Mouse (Mus musculus) hindbrain, embryonic 11.5 days (tissue): ENCODE results near the gene Cdhr5. TPM values are rescaled to one million over a fixed set of nuclear protein-coding genes. Genes with fewer than 3 reads are reported as not detected.

Source experiments
- ATAC-seq: fragments of 200-750 bp; cut with Nextera tagmentation; 2 replicates; pipeline ENCODE4 v1.8.0; 2017; ENCODE audit warnings: mild to moderate bottlenecking, moderate TSS enrichment, moderate library complexity; ENCODE audit not compliant: low FRiP score
- DNase-seq: peaks from one replicate; pipeline ENCODE4 v3.0.0-alpha.2; 2015; ENCODE audit warnings: low spot score
- H3K27ac ChIP-seq: fragments of 300-500 bp; sonication (generic); 2 replicates; pipeline ENCODE4 v1.5.1; 2014; ENCODE audit warnings: mild to moderate bottlenecking, low read depth, low read length
- H3K27me3 ChIP-seq: fragments of 300-500 bp; sonication (generic); 2 replicates; pipeline ENCODE4 v1.6.1; 2014; ENCODE audit warnings: mild to moderate bottlenecking, low read length, moderate library complexity, mixed read lengths; ENCODE audit not compliant: control insufficient read depth, insufficient read depth
- H3K36me3 ChIP-seq: fragments of 300-500 bp; sonication (generic); 2 replicates; pipeline ENCODE4 v1.6.1; 2014; ENCODE audit warnings: mild to moderate bottlenecking, low read length, moderate library complexity, mixed read lengths; ENCODE audit not compliant: control insufficient read depth, insufficient read depth
- H3K4me1 ChIP-seq: fragments of 300-500 bp; sonication (generic); replicated peaks from 2 replicates; pipeline ENCODE4 v1.6.1; 2014; ENCODE audit warnings: low read length, mixed read lengths; ENCODE audit not compliant: control insufficient read depth, insufficient read depth
- H3K4me2 ChIP-seq: fragments of 300-500 bp; sonication (generic); replicated peaks from 2 replicates; pipeline ENCODE4 v1.6.1; 2014; ENCODE audit warnings: mild to moderate bottlenecking, low read depth, low read length
- H3K4me3 ChIP-seq: fragments of 300-500 bp; sonication (generic); 2 replicates; pipeline ENCODE4 v1.5.1; 2014; ENCODE audit warnings: low read depth, low read length
- H3K9ac ChIP-seq: fragments of 300-500 bp; sonication (generic); 2 replicates; pipeline ENCODE4 v1.6.1; 2014; ENCODE audit warnings: low read depth, low read length
- H3K9me3 ChIP-seq: fragments of 300-500 bp; sonication (generic); 2 replicates; pipeline ENCODE4 v1.6.1; 2016; ENCODE audit warnings: low read length; ENCODE audit not compliant: control insufficient read depth
- WGBS: fragments of 180-500 bp; shearing (Covaris S2); extraction: QIAGEN DNeasy Blood & Tissue Kit; methylation state at CpG from one replicate; pipeline ENCODE4 v1.1.7; 2014; 5-methylcytosine and 5-hydroxymethylcytosine counted together
- polyA plus RNA-seq: library from polyadenylated mRNA; unstranded; fragments of >200 nt; fragmentation: Nextera tagmentation; extraction: Ambion mirVana; gene quantifications from 2 replicates; pipeline ENCODE4 v1.2.1, GENCODE M21; 2014

Cdhr5 gene
- polyA plus RNA-seq: not detected in 2 replicates

DNA sequence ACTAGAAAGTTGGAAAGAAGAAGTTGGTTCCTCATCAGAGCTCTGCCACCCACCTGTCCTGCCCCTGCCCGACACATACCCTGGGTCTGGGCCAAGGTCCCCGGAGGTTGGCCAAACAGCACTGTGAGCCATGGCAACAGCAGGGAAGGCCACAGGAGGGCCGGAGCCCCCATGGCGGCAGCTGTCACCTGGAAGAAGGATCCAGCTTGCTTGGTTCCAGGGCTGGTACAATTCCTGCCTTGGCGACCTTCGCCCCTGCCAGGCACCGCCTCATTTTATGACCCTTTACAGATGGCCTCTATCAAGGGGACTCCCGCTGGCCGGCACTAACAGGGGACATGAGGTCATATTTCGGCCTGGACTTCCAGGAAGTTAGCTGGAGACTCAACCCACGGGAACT is at the start of gene Cdhr5:
Gene Cdhr5, minus strand, starts transcription at position 241 of the 400 bp plus-strand sequence.
- no peak within 1 kb of the TSS for H3K4me3 ChIP-seq
- DNase-seq (no peak), ATAC-seq (no peak)
- H3K4me2 ChIP-seq: no peak within 1 kb of the TSS
- H3K27me3 ChIP-seq: 0 out of 2 replicates have a peak, but pooled peaks cover 3% of the 10 kb centered on the region
- no peak within 1 kb of the TSS for H3K9ac ChIP-seq
- H3K4me1 ChIP-seq: peaks cover 5% of the 10 kb centered on the region; the same call in 1 of the 2 replicates
- no peak within 1 kb of the TSS for H3K27ac ChIP-seq
- no peaks in the 10 kb centered on the region for H3K9me3 ChIP-seq
- no peaks in the 10 kb centered on the region for H3K36me3 ChIP-seq
- WGBS: 68% methylated on average over 11 of the region's 11 CpGs

GRCm38 (mm10) chr7:141324686-141325085 is 48.1 kb upstream of the Cdhr5 start:
- DNase-seq: no peak
- Histone ChIP-seq H3K36me3 (peaks cover 15% of the 10 kb centered on the region), H3K4me1 (peaks cover 11% of the 10 kb centered on the region), H3K9me3 (no peaks in the 10 kb centered on the region), H3K4me3 (no peak overlapping the region), H3K27ac (no peak overlapping the region), H3K4me2 (no peak overlapping the region), H3K27me3 (no peaks in the 10 kb centered on the region), H3K9ac (no peak overlapping the region)
- WGBS: 96% methylated on average over 1 of the region's 1 CpGs
- no peak for ATAC-seq

- Histone ChIP-seq H3K27ac (no peak overlapping the region), H3K27me3 (no peaks in the 10 kb centered on the region), H3K9me3 (no peaks in the 10 kb centered on the region), H3K36me3 (peaks cover 23% of the 10 kb centered on the region), H3K4me3 (no peak overlapping the region), H3K4me2 (no peak overlapping the region), H3K4me1 (no peaks in the 10 kb centered on the region), H3K9ac (no peak overlapping the region)
- WGBS: 88% methylated on average over 2 of the region's 2 CpGs
- no peak for DNase-seq
- no peak for ATAC-seq
Observed at GRCm38 (mm10) chr7:141319446-141319845, 42.9 kb upstream of the Cdhr5 start.

- no peak overlapping the region for H3K4me3 ChIP-seq
- H3K4me1 ChIP-seq: no peaks in the 10 kb centered on the region
- ATAC-seq (no peak), DNase-seq (no peak)
- H3K36me3 ChIP-seq: peaks cover 27% of the 10 kb centered on the region
- H3K9ac ChIP-seq: no peak overlapping the region
- H3K4me2 ChIP-seq: no peak overlapping the region
- H3K27ac ChIP-seq: no peak overlapping the region
- WGBS: 79% methylated on average over 1 of the region's 1 CpGs
- no peaks in the 10 kb centered on the region for H3K27me3 ChIP-seq
- H3K9me3 ChIP-seq: no peaks in the 10 kb centered on the region
Observed at GRCm38 (mm10) chr7:141317619-141318132, 41.1 kb upstream of the Cdhr5 start.

DNA sequence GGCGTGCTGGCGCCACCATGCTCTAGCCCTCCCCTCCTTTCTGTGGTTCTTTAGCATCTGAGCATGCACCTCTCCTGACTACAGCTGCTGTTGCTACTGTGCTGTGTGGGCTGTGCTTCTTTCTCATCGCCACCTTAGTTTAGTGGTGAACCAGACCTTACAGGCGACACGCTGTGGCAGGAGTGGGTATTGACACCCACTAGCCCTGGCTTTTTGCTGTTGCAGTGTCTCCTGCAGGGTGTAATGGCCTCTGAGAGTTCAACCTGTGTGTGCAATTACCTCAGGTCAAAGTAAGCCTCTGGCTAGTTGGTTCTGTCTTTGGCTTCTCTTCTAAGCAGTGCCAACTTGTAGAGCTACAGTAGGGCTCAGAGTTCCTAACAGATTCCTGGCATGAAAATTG is 39.4 kb upstream of the Cdhr5 start:
- DNase-seq (peak; percentile 36), ATAC-seq (no peak)
- peaks cover 18% of the 10 kb centered on the region; the same call in 1 of the 2 replicates for H3K36me3 ChIP-seq
- H3K9ac ChIP-seq: no peak overlapping the region
- WGBS: 82% methylated on average over 5 of the region's 5 CpGs
- no peak overlapping the region for H3K4me3 ChIP-seq
- H3K9me3 ChIP-seq: no peaks in the 10 kb centered on the region
- H3K4me1 ChIP-seq: no peaks in the 10 kb centered on the region
- H3K4me2 ChIP-seq: no peak overlapping the region
- H3K27me3 ChIP-seq: no peaks in the 10 kb centered on the region
- H3K27ac ChIP-seq: no peak overlapping the region

DNA sequence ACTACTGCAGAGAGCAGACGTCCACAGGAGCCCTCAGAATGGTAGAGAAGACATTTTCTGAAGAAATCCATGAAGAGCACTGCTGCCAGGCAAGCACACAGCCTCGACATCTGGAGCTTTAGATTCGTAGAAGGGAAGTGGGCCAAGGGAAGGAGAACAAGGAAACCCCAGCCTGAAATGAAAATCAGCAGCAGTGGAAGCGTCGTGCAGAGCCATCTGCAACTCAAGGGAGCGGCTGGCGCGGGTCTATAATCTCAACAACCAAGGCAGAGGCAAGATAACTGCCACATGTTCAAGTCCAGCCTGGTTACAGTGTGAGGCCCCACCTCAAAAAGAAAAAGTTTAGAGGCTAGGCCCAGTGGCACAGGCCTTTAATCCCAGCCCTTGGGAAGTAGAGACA is 38.5 kb upstream of the Cdhr5 start:
- Histone ChIP-seq H3K27ac (no peak overlapping the region), H3K4me3 (no peak overlapping the region), H3K4me1 (no peaks in the 10 kb centered on the region), H3K36me3 (peaks cover 18% of the 10 kb centered on the region; the same call in 1 of the 2 replicates), H3K4me2 (no peak overlapping the region), H3K27me3 (no peaks in the 10 kb centered on the region), H3K9me3 (no peaks in the 10 kb centered on the region), H3K9ac (no peak overlapping the region)
- DNase-seq (no peak), ATAC-seq (no peak)
- 92% methylated on average over 8 of the region's 8 CpGs for WGBS

DNA sequence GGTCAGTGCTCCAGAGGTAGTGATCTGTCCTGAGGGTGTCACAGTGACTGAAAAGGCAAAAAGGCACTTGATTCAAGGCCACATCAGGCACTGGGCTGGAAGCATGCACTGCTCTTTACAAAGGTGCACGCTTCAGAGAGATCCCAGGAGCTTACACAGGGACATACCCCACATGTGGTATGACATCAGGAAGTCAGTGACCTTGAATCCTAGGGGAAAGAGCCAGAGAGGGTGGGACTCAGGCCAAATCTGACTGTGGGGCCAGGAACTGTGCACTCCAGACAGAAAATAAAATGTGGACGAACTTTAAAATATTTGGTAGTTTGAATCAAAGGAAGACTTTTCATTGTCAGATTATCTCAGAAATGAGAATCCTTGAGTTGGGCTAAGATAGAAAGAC is 37.8 kb upstream of the Cdhr5 start:
- Histone ChIP-seq H3K4me3 (no peak overlapping the region), H3K36me3 (peaks cover 18% of the 10 kb centered on the region; the same call in 1 of the 2 replicates), H3K9ac (no peak overlapping the region), H3K9me3 (no peaks in the 10 kb centered on the region), H3K27me3 (no peaks in the 10 kb centered on the region), H3K27ac (no peak overlapping the region), H3K4me1 (no peaks in the 10 kb centered on the region), H3K4me2 (no peak overlapping the region)
- 93% methylated on average over 2 of the region's 2 CpGs for WGBS
- no peak for DNase-seq
- ATAC-seq: no peak

DNA sequence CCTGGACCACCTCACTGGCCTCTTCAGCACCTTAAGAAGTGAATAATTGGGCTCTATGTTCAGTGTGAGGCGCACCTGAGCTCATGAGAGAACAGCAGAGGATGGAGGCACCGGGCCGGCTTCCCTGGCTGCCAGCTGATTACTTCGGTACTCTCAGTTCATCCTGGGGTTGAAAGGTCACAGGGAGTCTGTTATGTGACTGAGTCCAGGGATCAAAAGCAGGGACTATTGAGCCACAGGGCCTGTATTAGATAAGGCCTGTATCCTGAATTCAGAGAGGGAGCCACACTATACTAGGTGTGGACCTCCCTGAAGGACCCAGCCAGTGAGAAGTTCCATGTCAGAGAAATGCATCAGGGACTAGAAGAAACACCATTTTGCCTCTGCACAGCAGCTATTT is 28.0 kb upstream of the Cdhr5 start:
- H3K4me1 ChIP-seq: no peaks in the 10 kb centered on the region
- 90% methylated on average over 4 of the region's 4 CpGs for WGBS
- no peak overlapping the region for H3K4me3 ChIP-seq
- H3K27ac ChIP-seq: no peak overlapping the region
- no peaks in the 10 kb centered on the region for H3K9me3 ChIP-seq
- no peak overlapping the region for H3K9ac ChIP-seq
- ATAC-seq (no peak), DNase-seq (no peak)
- H3K36me3 ChIP-seq: peaks cover 8% of the 10 kb centered on the region; the same call in 1 of the 2 replicates
- no peak overlapping the region for H3K4me2 ChIP-seq
- H3K27me3 ChIP-seq: no peaks in the 10 kb centered on the region

DNA sequence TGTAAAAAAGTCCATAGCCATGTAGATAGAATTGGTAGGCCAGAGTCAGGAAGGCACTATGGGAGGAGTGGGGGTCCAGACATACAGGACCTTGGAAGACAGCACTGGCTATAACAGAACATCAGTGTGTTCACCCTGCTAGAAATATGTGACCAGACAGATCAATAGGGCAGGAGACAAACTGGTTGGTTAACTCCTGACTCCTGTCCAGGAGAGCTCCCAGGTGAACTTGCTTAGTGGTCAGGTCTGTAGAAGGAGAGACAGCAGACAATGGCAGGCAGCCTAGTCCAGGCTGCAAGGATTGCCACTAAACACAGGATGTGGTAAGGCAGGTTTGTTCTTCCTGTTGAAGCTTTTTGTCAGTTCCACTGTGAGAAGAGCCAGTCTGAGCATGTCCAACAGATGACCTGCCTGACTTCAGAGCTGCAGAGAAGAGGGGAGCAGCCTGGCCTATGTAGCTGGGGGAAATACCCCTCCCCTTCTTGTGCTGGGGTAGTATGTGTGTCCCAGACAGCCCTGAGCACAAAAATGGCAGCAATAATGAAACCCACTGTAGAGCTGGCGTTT is 26.2 kb upstream of the Cdhr5 start:
- WGBS: 83% methylated on average over 1 of the region's 1 CpGs
- Histone ChIP-seq H3K9me3 (no peaks in the 10 kb centered on the region), H3K4me3 (no peak overlapping the region), H3K27ac (no peak overlapping the region), H3K27me3 (no peaks in the 10 kb centered on the region), H3K36me3 (0 out of 2 replicates have a peak, but pooled peaks cover 6% of the 10 kb centered on the region), H3K4me1 (no peaks in the 10 kb centered on the region), H3K9ac (no peak overlapping the region), H3K4me2 (no peak overlapping the region)
- ATAC-seq (no peak), DNase-seq (no peak)
